Mouse (Mus musculus) myocyte (in vitro differentiated cells): ENCODE results near the gene Ube2s.

ENCODE experiments used
- MAX ChIP-seq: IDR thresholded peaks from one replicate; pipeline ENCODE4 v1.6.1; 2011; ENCODE audit warnings: low read depth, mild to moderate bottlenecking, control low read depth
- MYOG ChIP-seq, 3 experiments: IDR thresholded peaks; one replicate each; pipeline ENCODE4 v1.6.1; 2011; ENCODE audit warnings: control low read depth in 2 of 3, low read depth in 2 of 3, mild to moderate bottlenecking in 2 of 3; ENCODE audit not compliant: insufficient read length in 2 of 3, control insufficient read depth in 1 of 3, insufficient read depth in 1 of 3
- POLR2A ChIP-seq: IDR thresholded peaks from one replicate; pipeline ENCODE4 v1.6.1; 2011; ENCODE audit warnings: low read depth, mild to moderate bottlenecking, control low read depth, moderate library complexity; ENCODE audit not compliant: insufficient read length
- USF1 ChIP-seq: IDR thresholded peaks from one replicate; pipeline ENCODE4 v1.6.1; 2011; ENCODE audit warnings: low read depth, mild to moderate bottlenecking, control low read depth, moderate library complexity

GRCm38 (mm10) chr7:4851315-4851688 lies 38.9 kb upstream of the Ube2s start:
- no peak for TF ChIP-seq POLR2A
- no peak for TF ChIP-seq USF1
- no peak for TF ChIP-seq MAX
- TF ChIP-seq MYOG (IDR thresholded peaks at IDR 0.05; ENCODE audit: control insufficient read depth in 1 of 3, insufficient read depth in 1 of 3, insufficient read length in 2 of 3, low read depth in 2 of 3): no peak
